Mouse (Mus musculus) cerebellum, adult 2 months (tissue): ENCODE data around the gene A530084C06Rik.

Experiments used
- CTCF ChIP-seq: fragments of 200-500 bp; IDR thresholded peaks from 2 replicates; pipeline ENCODE4 v1.5.1; 2011; ENCODE audit warnings: low read depth, mild to moderate bottlenecking, control low read depth, low read length, moderate library complexity, borderline replicate concordance; ENCODE audit not compliant: insufficient read depth
- POLR2A ChIP-seq: fragments of 200-500 bp; IDR thresholded peaks from 2 replicates; pipeline ENCODE4 v1.6.1; 2011; ENCODE audit warnings: low read length, control low read depth, borderline replicate concordance; ENCODE audit not compliant: insufficient read depth

DNA sequence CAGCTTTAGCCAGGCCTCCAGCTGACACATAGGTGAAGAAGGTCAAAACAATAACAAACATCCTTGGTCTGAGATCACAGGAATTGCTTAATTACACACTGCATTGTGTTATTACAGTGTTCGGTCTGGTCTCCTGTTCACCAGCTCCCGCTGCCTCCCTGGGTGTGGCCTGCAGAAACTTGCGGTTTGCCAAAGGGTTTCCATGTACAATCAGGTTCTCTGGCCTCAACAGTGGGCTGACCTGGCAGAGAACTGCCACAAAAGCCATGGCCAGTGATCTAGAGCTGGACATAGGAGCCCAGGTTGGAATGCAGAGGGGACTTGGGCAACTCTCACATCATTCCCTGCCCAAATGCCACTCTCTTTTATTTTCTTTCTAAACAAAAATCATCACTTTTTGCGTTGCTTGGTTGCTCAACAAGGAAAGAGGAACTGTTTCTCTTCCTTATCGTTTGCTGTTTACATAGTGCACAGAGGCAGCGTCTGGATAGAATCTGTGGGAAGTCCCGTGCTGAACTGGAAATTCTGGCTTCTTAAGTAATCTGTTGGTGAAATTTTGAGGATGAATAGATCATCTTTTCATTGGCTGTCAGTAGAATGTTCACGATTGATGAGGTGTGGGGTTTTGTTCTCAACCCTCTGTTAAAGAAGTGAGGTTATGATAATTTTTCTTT, 52.5 kb downstream of the A530084C06Rik start:
- TF ChIP-seq POLR2A (no peak), CTCF (no peak)
